Mouse (Mus musculus) left cerebral cortex, postnatal 10 days (tissue): Measurements from ENCODE around the gene Sftpd. TPM values are rescaled to one million over a fixed set of nuclear protein-coding genes. Genes with fewer than 3 reads are reported as not detected.

Experiments
- total RNA-seq, 2 experiments: library from RNA; stranded (reverse); gene quantifications; 2 replicates each; pipeline ENCODE4 v1.2.3; 2021

Gene Sftpd
- total RNA-seq, 2 experiments from 2014 or later = not detected

Other genes starting within 250 kb of the Sftpd start
- gene Tspan14, start 218.3 kb downstream of the Sftpd start, total RNA-seq = 10 to 100 TPM; 63.3 to 64.5 TPM
- 100 to 1,000 TPM in 1 of 2 experiments, 10 to 100 TPM in 1; 97.0 to 101 TPM for gene Fam213a, start 171.4 kb downstream of the Sftpd start, total RNA-seq
- under 1 TPM; 0.73 to 0.75 TPM for gene Dydc2, start 115.9 kb downstream of the Sftpd start, total RNA-seq
- gene Dydc1, start 112.2 kb downstream of the Sftpd start, total RNA-seq = not detected
- not detected for gene Mat1a, start 80.1 kb downstream of the Sftpd start, total RNA-seq
- gene Sftpa1, start 53.4 kb downstream of the Sftpd start, total RNA-seq = not detected
- not detected for gene Mbl1, start 33.7 kb downstream of the Sftpd start, total RNA-seq
- gene Gm2832, start 93.7 kb upstream of the Sftpd start, total RNA-seq = under 1 TPM; 0.36 to 0.54 TPM
- gene Gm5798, start 163.5 kb upstream of the Sftpd start, total RNA-seq = not detected
- gene Gm7945, start 201.2 kb upstream of the Sftpd start, total RNA-seq = not detected
- gene Gm6482, start 223.1 kb upstream of the Sftpd start, total RNA-seq = not detected